Mouse (Mus musculus): ENCODE data around the gene Ccnd1. TPM values are rescaled to one million over a fixed set of nuclear protein-coding genes. Genes with fewer than 3 reads are reported as not detected.
A peak's percentile ranks its signal among the peaks of the same experiment; 100 is the strongest.
"Not testable (repeated sequence)": the region's sequence is repeated elsewhere in the genome, so short reads cannot be mapped to it uniquely, and the experiment has no call there.

Ccnd1 gene
- total RNA-seq, 2 experiments from 2014 or later, result 140 to 149 TPM

- no peak for DNase-seq (ENCODE audit: low spot score in 2 of 2)
These were observed 26.8 kb downstream of the Ccnd1 start for GRCm38 (mm10) chr7:144912897-144913296.

- no peak for DNase-seq (ENCODE audit: low spot score in 2 of 2)
These were observed 28.6 kb downstream of the Ccnd1 start for GRCm38 (mm10) chr7:144911121-144911520.

GRCm38 (mm10) chr7:144908705-144909104, 31.0 kb downstream of the Ccnd1 start:
- no peak for DNase-seq (ENCODE audit: low spot score in 2 of 2)

GRCm38 (mm10) chr7:144907793-144908192, 31.9 kb downstream of the Ccnd1 start:
- no peak for DNase-seq (ENCODE audit: low spot score in 2 of 2)

GRCm38 (mm10) chr7:144906708-144907397, 32.9 kb downstream of the Ccnd1 start:
- DNase-seq (ENCODE audit: low spot score in 2 of 2), result peak; percentile 44 to 66

- not testable (repeated sequence) for DNase-seq (ENCODE audit: low spot score in 2 of 2)
These were observed 34.2 kb downstream of the Ccnd1 start for GRCm38 (mm10) chr7:144905514-144905913.

- DNase-seq (ENCODE audit: low spot score in 2 of 2), result no peak
These were observed 41.2 kb downstream of the Ccnd1 start for GRCm38 (mm10) chr7:144898506-144898905.

- no peak for DNase-seq (ENCODE audit: low spot score in 2 of 2)
These were observed 43.2 kb downstream of the Ccnd1 start, which contains the start of gene Fgf15 for GRCm38 (mm10) chr7:144896294-144897218. Gene Fgf15, plus strand, starts transcription at chr7:144896531.

GRCm38 (mm10) chr7:144895305-144896111, 44.2 kb downstream of the Ccnd1 start:
- peak; percentile 75 to 76 for DNase-seq (ENCODE audit: low spot score in 2 of 2)

- DNase-seq (ENCODE audit: low spot score in 2 of 2), result no peak
These were observed 45.0 kb downstream of the Ccnd1 start for GRCm38 (mm10) chr7:144894706-144895105.

GRCm38 (mm10) chr7:144894191-144894590, 45.5 kb downstream of the Ccnd1 start:
- DNase-seq (ENCODE audit: low spot score in 2 of 2), result no peak

- no peak for DNase-seq (ENCODE audit: low spot score in 2 of 2)
These were observed 47.4 kb downstream of the Ccnd1 start for GRCm38 (mm10) chr7:144892322-144892721.

GRCm38 (mm10) chr7:144891863-144892262, 47.9 kb downstream of the Ccnd1 start:
- DNase-seq (ENCODE audit: low spot score in 2 of 2), result no peak

GRCm38 (mm10) chr7:144890661-144891060, 49.1 kb downstream of the Ccnd1 start:
- DNase-seq (ENCODE audit: low spot score in 2 of 2), result not testable (repeated sequence)

GRCm38 (mm10) chr7:144888564-144889299, 51.0 kb downstream of the Ccnd1 start:
- peak in 1 of 2 experiments; percentile 41 for DNase-seq (ENCODE audit: low spot score in 2 of 2)

- DNase-seq (ENCODE audit: low spot score in 2 of 2), result no peak
These were observed 52.1 kb downstream of the Ccnd1 start for GRCm38 (mm10) chr7:144887672-144888071.

- DNase-seq (ENCODE audit: low spot score in 2 of 2), result no peak
These were observed 56.6 kb downstream of the Ccnd1 start for GRCm38 (mm10) chr7:144883106-144883505.
